Mouse (Mus musculus) erythroid progenitor cell, adult 5-6 weeks (primary cell): ENCODE data around the gene Cmtm4. TPM values are rescaled to one million over a fixed set of nuclear protein-coding genes. Genes with fewer than 3 reads are reported as not detected.
"Not testable (repeated sequence)": the region's sequence is repeated elsewhere in the genome, so short reads cannot be mapped to it uniquely, and the experiment has no call there.

Source experiments
- ATAC-seq: replicated peaks from 2 replicates; pipeline ENCODE4 v1.8.0; 2016; ENCODE audit warnings: moderate number of reproducible peaks, mild to moderate bottlenecking, moderate TSS enrichment, inconsistent platforms; ENCODE audit not compliant: poor library complexity, low FRiP score, severe bottlenecking
- total RNA-seq, 2 experiments: library from RNA; stranded (forward) in 1 of 2; stranded (reverse) in 1 of 2; fragments of 150-400 nt in 1 of 2; fragments of 186-747, 209-891 nt in 1 of 2; gene quantifications; 2 replicates each; pipeline versions ENCODE4 v1.2.3 to v1.2.4; 2015 to 2017; ENCODE audit warnings: low replicate concordance in 2 of 2

The Cmtm4 gene
- total RNA-seq, 2 experiments from 2014 or later: under 0.01 TPM; not detected in 1

DNA sequence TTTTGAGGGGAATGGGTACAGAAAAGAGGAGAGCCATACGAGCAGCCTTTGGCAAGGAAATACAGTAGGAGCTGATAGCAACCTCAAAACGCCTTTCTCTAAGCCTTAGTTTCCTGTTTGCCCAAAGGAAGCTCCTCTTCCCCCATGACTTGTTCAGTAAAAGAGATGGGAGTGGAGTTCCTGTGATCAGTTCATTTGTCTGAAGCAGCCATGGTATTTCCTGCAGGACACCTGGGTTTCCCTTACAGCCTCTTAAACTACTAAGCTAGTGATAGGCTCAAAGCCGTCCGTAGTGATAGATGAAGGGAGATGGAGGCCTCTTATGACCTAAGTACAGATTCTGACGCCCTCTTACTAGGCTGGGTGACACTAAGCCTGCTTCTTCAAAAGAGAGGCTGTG, 53.2 kb downstream of the Cmtm4 start:
- no peak for ATAC-seq

DNA sequence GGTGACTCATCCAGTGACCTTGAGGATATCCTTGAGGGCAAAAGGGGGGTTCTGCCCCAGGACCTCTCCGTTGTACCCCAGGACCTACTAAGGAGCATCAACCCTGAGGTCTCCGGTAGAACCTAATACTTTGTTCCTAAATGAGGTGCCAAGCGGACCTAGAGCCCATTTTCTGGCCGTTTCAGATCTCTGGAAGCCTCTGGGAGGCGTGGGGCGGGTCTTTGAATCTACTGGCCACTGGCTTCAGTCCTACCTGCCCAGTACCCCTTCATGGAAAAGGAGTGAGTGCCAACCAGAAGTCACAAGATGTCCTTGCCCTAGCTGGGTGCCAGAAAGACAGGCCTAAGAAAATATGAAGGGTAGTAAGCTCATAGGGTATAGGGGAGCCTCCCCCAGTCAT, 53.9 kb downstream of the Cmtm4 start:
- no peak for ATAC-seq

DNA sequence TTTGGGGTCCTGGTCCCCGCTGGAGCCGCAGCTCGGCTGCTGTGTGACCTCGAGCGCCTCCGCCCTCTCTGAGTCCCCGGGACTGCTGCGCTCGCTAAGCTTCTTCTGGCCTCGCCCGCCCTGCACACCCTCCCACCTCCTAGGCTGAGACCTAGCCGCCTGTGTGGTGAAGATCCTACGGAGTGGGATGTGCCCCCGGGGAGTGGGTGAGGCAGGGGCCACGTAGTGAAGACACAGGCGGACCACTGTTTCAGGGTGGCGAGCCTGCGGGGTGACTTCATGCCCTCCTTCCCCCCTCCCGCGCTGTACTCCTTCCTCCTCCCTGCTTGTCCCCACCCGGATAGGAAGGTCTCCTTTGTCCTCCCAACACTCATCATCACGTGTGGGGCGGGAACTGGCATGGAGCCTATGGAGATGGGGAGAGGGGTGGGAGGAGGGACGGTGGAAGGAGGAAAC, 54.5 kb downstream of the Cmtm4 start:
- no peak for ATAC-seq

DNA sequence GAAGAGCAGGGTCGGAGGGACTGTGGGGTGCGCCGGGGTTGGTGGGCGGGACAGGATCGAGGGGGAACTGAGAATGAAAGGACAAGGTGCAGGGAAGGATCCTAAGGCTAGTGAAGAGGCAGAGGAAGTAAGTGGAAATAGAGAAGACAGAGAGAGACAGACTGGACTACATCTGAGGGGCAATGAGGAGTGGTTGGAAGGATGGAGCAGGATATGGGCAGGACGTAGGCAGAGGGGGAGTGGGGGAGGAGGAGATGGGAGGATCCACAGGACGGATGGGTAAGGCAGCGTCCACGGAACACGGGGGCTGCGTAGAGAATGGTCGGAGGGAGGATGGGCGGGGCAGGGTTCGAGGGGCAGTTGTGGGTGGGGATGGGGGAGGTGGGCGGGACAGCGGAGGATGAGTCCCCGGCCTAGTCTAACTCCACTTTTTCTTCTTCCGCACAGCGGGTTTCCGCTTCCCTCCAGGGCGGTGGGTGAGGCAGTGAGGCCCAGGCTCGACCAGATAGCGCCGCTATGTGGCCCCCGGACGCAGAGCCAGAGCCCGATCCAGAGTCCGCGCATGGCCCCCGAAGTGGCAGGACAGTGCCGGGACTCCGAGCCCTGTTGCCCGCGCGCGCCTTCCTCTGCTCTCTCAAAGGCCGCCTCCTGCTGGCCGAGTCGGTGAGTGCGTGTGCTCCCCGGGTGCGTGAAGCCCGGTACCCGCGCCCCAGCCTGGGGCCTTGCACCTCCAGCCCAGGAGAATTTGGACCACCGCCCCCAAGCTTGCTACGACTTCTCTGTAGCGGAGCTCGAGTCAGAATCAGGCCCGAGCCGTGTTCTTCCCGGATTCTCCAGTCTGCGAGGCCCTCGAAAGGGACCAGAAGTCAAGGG, 55.1 kb downstream of the Cmtm4 start:
- ATAC-seq: no peak

DNA sequence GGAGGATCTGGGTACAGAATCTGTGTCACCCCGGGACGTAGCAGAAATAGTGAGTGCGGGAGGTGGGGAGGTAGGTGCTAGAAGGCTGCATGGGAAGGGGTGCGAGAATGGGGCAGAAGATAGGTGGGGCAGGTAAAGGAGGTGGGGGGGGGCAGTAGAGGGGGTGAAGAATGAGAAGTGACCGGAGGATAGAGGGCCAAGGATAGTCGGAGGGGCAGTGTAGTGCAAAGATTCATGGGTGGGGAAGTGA, 55.7 kb downstream of the Cmtm4 start:
- ATAC-seq: no peak

DNA sequence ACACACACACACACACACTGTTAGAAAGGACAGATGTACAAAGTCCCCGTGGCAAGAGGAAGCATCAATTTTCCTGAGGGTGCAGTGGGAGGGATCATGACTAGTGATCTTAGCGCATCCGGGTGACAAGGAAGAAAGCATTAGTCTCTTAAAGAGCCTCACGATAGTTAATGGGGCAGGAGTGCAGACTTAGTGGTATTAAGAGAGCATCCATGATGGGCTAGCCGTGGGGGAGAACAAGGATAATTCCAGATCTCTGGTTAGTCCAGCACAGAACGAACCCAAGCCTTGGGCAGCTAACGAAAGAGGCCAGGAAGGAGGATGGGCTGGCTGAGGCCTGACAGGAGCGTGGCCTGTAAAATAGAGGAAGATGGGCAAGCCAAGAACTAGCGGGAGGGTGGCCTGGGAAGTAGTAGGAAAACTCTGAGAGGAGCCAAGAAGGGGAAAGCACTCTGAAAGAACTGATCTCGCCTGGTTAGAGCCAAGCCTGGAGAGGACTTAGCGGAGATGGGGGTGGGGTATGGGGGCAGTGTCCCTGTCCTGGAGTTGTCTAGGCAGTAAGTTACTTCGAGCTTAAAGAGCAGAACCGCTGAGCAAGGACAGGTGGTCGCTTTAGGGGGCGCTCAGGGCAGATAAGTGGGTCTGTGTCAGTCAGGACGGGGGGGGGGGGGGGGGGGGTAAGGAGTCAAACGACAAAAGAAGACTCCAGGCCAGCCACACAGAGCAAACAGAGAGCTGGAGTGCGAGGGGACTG, 56.2 kb downstream of the Cmtm4 start, which contains the start of gene Cmtm3:
Gene Cmtm3, plus strand, starts transcription at position 182 of the 754 bp plus-strand sequence.
- ATAC-seq: no peak

DNA sequence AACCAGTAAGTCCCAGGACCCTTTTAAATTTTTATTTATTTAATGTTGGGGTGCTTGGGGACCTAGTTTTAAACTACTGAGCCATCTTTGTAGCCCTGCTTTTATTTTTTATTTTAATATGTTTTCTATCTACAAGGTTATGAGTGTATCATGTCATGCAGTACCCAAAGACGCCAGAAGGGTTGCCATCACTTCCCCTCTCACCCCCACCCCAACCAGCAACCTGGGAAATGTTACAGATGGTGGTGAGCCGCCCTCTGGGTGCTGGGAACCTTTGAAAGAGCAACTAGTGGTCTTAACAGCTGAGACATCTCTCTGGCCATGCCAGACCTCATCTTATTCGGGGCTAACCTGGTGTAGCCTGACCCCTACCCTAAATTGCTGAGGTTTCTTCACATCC, 57.7 kb downstream of the Cmtm4 start:
- no peak for ATAC-seq

DNA sequence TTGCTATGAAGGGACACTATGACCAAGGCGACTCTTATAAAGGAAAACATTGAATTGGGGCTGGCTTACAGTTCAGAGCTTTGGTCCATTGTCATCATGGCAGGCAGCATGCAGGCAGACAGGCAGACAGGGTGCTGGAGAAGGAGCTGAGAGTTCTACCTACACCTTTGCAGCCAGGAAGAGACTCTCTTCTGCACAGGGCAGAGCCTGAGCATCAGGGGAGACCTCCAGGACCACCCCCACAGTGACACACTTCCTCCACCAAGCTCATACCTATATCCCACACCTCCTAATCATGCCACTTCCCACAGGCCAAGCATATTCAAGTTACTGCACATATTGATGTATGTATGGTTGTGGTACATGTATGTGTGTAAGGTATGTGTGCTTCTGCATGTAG, 58.8 kb downstream of the Cmtm4 start:
- no peak for ATAC-seq

DNA sequence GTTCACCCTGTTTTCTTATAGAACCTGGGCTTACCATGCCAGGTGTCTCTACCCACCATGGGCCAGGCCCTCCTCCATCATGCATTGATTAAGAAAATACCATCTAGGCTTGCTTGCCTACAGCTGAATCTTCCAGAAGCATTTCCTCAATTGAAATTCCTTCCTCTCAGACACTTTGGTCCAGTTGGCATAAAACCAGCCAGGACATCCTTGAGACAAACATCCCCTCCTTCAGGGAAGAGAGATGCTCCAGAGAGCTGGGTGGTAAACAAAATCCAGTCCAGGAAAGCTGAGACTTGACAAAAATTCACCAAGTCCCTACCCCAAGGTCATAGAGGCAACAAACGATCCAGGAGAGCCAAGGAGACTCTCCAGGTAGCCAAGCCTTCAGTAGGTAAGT, 61.4 kb downstream of the Cmtm4 start:
- no peak for ATAC-seq

DNA sequence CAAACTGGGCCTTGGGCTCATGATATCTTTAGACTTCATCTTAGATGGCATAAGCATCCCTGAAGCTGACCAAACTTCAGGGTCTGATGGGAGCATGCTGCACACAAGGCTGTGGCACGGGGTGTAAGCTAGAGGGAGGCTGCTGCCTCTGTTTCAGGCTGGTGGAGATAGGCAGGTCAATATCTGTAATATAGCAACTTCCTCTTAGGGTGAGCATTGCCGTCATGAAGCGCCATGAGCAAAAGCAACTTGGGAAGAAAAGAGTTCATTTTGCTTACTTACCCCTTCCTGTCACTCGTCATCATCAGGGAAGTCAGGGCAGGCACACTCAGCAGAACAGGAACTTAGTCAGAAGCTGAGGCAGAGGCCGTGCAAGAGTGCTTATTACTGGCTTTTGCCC, 61.8 kb downstream of the Cmtm4 start:
- ATAC-seq: no peak

DNA sequence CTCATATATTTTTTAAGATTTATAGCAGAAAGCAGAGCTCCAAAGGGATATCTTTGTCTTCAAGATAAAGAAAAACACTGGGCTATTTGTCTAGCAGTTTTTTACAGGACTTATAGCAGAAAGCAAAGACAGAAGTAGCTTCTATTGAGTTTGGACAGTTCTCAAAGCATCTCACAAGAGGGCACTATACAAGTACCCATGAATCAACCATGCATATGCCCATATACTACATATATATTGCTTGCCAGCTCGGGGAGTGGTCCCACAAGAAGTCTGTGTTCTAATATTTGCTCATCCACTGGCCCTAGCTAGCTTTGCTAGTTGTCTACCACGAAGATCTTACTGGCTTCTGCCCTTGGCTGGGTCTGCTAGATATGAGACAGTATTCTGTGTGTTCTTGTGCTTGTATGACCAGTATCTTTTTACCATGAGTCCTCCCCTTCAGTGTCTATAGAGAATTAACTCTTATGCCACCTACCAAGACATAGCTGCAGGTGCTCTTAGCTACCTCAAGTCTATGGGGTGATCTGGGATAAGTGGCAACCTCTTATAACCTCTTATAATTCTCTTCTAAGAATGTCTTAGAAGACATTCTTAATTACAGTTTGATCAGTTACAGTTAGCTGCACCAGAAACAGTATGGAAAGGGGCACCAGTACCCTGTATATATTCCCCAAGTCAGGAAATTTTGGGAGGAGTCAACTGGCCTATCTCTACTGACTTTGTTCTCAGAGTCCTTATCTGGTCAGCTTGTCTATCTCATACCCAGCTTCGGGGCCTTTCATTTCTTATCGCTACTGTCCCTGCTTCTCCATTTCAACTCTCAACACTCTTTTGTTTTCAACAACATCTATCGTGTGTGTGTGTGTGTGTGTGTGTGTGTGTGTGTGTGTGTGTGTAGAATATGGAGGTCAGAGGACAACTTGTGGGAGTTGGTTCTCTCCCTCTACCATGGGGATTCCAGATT, 62.7 kb downstream of the Cmtm4 start:
- no peak for ATAC-seq

DNA sequence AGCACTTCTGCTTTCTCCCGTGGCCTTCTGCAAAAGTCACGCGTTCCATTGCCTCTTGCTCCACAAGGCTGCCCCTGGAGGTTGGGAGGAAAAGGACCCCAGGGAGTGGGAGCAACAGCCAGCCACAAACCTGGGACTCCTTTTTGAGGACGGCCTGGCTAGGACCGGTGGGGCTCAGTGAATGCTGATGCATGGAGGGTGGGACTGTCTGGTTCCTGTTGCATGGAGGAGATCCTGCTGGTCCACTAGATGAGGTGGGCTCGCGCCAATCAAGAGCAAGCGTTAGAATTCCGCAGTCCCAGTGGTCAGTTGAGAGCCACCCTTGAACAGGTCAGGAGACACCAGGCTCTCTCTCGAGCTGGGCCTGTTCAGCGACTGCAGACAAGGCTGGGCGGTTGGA, 73.7 kb downstream of the Cmtm4 start, which contains the start of gene Cmtm2b:
Gene Cmtm2b, plus strand, starts transcription at position 301 of the 400 bp plus-strand sequence.
- ATAC-seq: not testable (repeated sequence)

DNA sequence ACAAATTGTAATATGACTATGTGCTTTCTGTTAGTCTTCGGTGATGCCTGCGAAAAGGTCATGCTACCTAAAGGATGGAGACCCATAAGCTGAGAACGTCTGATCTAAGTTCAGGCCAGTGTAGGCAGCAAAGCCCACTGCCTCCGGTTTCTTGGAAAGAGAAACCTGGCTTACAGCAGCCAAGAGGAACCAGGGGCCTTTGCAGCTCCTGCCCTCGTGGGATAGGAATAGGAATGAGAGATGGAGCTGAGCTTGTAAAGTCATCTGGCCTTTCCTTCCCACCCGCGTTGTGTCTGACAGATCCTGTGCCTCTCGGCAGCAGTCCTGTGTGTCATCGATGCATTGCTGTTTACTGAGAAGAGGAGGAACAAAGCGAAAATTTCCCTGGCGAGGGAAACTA, 74.3 kb downstream of the Cmtm4 start, which contains the start of gene Gm11020:
Gene Gm11020, plus strand, starts transcription at position 301 of the 400 bp plus-strand sequence.
- not testable (repeated sequence) for ATAC-seq

DNA sequence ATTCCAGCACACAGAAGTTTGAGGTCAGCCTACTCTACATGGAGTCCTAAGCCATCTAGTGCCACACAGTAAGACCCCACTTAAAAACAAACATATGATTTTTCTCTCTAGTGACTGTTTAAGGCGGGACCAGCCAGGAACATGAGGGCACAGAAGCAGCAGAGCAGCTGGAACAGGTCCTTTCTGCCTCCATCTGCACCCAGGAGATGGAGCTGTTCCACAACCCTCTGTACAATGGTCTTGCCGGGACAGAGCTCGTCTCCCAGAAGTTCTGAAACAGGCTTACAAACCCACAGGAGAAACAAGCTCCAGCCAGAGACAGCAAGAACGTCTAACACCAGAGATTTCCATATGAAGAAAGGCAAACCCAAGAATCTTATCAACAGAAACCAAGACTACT, 82.3 kb downstream of the Cmtm4 start:
- ATAC-seq: no peak

DNA sequence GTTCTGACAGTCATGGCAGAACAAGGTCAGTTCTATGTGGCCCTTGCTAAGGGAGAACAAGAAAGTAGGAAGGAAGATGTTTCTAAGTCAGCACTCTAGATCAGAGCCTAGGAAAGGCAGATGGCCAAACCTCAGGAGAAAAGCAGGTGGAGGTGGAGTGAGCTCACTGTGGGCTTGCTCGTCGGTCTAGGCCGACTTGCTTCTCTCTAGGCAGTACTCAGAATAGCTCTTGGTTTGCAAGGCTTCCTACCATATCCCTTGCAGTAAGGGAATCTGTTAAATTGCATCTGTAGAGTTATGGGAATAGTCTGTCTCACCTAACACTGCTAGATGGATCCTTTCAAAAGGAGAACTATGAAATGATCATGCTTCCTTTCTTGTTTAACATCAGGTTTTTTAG, 83.6 kb downstream of the Cmtm4 start:
- not testable (repeated sequence) for ATAC-seq

DNA sequence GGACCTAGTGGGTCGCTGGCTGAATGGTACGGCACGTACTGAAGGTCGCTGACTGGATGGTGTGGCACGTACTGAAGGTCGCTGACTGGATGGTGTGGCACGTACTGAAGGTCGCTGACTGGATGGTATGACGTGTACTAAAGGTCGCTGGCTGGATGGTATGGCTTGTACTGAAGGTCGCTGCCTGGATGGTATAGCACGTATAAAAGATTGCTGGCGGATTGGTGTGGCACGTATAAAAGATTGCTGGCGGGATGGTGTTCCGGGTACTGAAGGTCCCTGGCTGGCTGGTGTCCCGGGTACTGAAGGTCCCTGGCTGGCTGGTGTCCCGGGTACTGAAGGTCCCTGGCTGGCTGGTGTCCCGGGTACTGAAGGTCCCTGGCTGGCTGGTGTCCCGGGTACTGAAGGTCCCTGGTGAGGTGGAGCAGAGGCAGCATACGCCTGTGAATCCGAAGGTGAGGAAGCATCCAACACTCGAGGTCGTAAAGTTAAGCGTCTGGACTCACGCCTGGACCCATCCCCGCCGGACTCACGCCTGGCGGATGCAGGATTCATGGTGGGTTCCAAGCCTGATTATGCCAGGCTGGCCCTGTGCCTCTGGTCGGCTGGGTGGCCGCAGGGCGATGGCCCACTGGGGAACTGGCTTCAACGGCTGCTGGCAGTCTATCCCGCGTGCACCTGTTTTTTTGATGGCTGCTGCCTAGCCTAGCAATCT, 86.0 kb downstream of the Cmtm4 start, which contains the start of the genes Gm45711 and Cmtm1:
Gene Gm45711, minus strand, starts transcription at position 641 of the 715 bp plus-strand sequence.
Gene Cmtm1, minus strand, starts transcription at position 705 of the 715 bp plus-strand sequence.
- ATAC-seq: not testable (repeated sequence)

DNA sequence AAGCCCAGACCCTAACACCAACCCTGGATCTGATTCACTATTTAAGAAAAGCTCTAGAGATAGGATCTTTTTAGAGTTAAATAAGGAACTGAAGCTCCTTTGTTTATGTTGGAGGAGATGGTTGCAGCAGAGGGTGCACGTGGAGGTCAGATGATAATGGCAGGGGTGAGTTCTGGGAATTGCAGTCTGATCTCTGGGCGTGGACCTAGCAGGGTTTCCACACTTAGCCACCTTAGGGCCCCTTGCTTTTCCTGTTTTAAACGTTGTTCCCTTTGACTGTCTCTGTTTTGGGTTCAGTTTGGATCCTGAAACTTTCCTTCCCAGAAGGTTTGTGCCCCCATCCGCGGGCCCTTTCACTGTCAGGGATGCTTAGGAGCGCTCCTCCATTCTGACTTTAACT, 87.3 kb downstream of the Cmtm4 start:
- ATAC-seq: not testable (repeated sequence)

DNA sequence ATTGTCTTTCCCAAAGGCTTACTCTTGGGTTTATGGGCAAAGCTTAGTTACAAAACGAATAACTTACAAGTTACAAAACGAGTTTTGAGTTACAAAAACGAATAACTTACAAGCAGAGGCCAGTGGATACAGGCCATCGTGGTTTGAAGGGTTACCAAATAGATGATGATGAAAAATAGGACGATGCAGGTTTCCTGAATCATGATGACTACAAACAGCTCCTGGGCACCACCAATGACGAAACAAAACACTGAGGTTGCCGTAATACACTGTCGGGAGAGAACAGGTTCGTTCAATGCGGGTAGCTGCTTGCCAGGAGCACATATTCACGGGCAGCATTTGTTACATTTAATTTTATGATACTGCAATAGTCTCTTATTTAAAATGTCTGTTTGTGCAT, 90.6 kb downstream of the Cmtm4 start:
- ATAC-seq: no peak

DNA sequence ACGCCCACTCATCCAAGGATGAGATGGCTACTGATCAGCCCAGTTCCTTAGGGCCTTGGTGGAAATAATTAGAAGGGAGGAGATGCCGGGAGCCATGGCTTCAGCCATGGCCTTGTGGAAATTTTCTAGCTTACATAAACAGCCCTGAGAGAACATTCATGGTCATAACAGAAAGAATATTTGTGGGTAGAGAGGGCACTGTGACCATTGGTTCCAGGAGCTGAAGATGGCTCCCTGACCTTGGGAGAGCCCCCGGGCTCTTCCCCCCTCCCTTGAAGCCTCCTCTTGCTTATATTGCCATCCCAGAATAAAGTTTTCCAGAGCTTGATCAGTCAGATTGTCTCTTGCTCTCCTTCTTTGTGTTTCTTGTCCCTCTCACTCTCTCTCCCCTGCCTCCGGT, 93.1 kb downstream of the Cmtm4 start:
- ATAC-seq: not testable (repeated sequence)
